Mouse (Mus musculus): Measurements from ENCODE around the gene Rpl11.

DNA sequence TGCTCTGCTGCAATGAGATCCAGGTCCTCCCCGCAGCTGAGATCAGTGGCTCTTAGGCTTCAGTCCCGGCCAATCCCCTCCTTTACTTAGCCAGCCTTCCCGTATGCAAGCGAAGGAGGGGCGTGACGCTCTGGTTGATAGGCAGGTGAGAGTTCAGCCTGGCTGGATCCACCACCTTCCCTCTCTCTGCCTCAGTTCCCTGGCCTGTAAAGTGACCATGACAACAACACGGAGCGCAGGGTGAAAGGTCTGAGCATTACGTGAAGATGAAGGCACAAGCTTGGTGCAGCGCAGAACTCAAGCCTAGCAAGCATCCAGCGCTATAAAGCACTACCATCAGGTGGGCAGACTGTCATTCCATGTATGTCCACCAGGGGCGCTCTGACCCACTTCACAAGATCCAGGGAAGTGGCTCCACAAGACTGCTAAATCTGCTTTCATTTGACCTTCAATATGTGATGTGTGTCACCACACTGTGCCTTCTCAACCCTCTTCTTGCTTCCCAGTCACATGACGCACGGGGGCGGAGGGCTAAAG, 18.0 kb upstream of the Rpl11 start:
- TF ChIP-seq CTCF (IDR thresholded peaks at IDR 0.05) (no peak; the same call in 1 of the 2 replicates), POLR2A (IDR thresholded peaks at IDR 0.05; ENCODE audit: insufficient read depth, low read depth, low read length) (no peak)

Measured in heart, adult 2 months (tissue).